Mouse (Mus musculus): ENCODE measurements around the gene Pih1d3. TPM values are rescaled to one million over a fixed set of nuclear protein-coding genes. Genes with fewer than 3 reads are reported as not detected.

The Pih1d3 gene
- not detected in 2 replicates for polyA plus RNA-seq (2021; fragmentation: Nextera tagmentation)
- long read RNA-seq, experiment 1 = 0 reads
- long read RNA-seq, experiment 2 = 0 reads

DNA sequence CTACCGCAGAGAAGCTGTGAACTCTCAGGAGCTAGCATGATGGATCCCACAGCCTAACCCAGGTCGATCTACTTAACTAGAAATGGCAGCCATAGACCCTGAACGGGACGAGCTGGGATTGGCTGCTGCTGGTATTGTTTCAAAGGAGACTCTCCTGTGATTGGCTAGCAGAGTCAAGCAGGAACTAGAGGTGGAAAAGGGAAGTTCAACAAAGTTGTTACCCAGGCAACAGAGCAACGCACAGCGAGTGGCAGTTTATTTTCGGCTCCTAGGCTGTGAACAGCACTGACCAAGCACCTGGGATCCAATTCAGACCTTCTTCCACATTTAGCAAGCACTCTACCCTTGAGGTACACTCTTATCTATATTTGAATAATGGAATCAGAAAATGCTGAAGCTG, at the start of gene Pih1d3, which contains the start of gene 4931428L18Rik:
Pih1d3 (plus strand) TSS at position 275 of the 400 bp plus-strand sequence.
4931428L18Rik (minus strand) TSS at position 121 of the 400 bp plus-strand sequence.

GRCm38 (mm10) chr1:31176101-31176500, 46.5 kb upstream of the Pih1d3 start, which contains the start of gene Lgsn:
TSS of gene Lgsn (plus strand) at chr1:31176401.

Other genes starting within 250 kb of the Pih1d3 start
- gene AC153137.1, start 244.9 kb upstream of the Pih1d3 start, polyA plus RNA-seq (2021; fragmentation: Nextera tagmentation) = not detected in 2 replicates
- not detected in 2 replicates for gene Lgsn, start 46.4 kb upstream of the Pih1d3 start, polyA plus RNA-seq (2021; fragmentation: Nextera tagmentation)
- gene 4931428L18Rik, start 154 bp upstream of the Pih1d3 start, polyA plus RNA-seq (2021; fragmentation: Nextera tagmentation) = not detected in 2 replicates